Mouse (Mus musculus): Measurements from ENCODE around the gene Rapgef2. TPM values are rescaled to one million over a fixed set of nuclear protein-coding genes. Genes with fewer than 3 reads are reported as not detected.

The Rapgef2 gene
- polyA plus RNA-seq, 1 experiment from 2014 or later: 10.7 TPM

DNA sequence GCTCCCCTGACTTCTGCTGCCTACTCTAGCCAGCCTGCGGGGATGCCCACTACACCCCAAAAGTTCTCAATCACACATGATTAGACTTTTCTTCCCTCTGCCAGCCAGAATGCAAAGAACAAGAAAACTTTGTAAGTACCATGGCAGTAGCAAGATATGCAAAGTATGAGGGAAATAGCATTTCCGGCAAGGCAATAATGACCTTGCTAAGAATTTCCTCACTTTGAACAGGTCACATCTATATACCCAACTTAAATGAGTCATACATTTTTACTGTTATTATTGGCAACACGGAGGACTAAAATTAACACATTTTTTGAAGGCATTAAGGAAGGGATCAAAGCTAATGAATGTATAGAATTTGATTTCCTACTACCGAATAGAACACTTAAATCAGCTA, 13.4 kb downstream of the Rapgef2 start:
- Histone ChIP-seq H3K27ac (ENCODE audit: low read length) (no peak overlapping the region), H3K9me3 (ENCODE audit: control insufficient read depth, low read depth, low read length) (no peaks in the 10 kb centered on the region), H3K27me3 (ENCODE audit: control insufficient read depth, insufficient read depth, low read length) (no peaks in the 10 kb centered on the region), H3K4me3 (ENCODE audit: low read depth, low read length) (no peak overlapping the region), H3K36me3 (ENCODE audit: control insufficient read depth, insufficient read depth, low read length) (no peaks in the 10 kb centered on the region), H3K4me1 (ENCODE audit: control insufficient read depth, insufficient read depth, low read length) (0 out of 2 replicates have a peak, but pooled peaks cover 3% of the 10 kb centered on the region), H3K9ac (replicated peaks; ENCODE audit: low read depth, low read length) (no peak overlapping the region), H3K4me2 (replicated peaks; ENCODE audit: low read depth, low read length) (no peak overlapping the region)
- WGBS: 77% methylated on average over 4 of the region's 4 CpGs
- ATAC-seq (ENCODE audit: insufficient number of reproducible peaks, insufficient read depth, low FRiP score, low read depth): no peak

DNA sequence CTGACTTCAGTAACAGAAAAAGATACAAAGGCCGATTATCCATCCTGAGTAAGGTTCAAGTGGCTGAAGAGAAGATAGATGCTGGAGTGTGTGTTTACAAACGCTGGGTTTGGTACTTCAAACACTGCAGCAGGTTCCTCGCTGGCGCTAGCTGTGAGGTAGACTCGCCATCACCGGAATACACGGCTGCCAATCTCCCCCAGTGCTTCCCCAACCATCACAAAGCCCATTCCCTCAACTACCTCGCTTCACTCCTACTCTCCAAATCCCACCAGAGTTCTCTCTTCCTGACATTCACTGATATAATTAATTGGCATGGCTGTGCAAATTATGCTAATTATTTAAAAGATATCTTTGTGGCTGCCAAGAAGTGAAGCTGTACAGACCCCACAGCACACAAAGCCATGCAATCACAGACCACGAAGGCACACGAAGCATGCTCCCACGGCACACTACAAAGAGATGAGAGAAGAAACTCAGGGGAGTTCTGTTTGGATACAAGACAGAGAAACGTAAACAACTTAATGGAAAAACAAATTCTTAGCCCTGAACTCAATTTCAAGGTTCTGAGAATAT, 15.2 kb downstream of the Rapgef2 start:
- Histone ChIP-seq H3K4me1 (ENCODE audit: control insufficient read depth, insufficient read depth, low read length) (0 out of 2 replicates have a peak, but pooled peaks cover under 1% of the 10 kb centered on the region), H3K27ac (ENCODE audit: low read length) (no peak overlapping the region), H3K4me2 (replicated peaks; ENCODE audit: low read depth, low read length) (no peak overlapping the region), H3K36me3 (ENCODE audit: control insufficient read depth, insufficient read depth, low read length) (no peaks in the 10 kb centered on the region), H3K4me3 (ENCODE audit: low read depth, low read length) (no peak overlapping the region), H3K9ac (replicated peaks; ENCODE audit: low read depth, low read length) (no peak overlapping the region), H3K9me3 (ENCODE audit: control insufficient read depth, low read depth, low read length) (no peaks in the 10 kb centered on the region), H3K27me3 (ENCODE audit: control insufficient read depth, insufficient read depth, low read length) (no peaks in the 10 kb centered on the region)
- WGBS: 53% methylated on average over 12 of the region's 12 CpGs
- ATAC-seq (ENCODE audit: insufficient number of reproducible peaks, insufficient read depth, low FRiP score, low read depth): no peak

DNA sequence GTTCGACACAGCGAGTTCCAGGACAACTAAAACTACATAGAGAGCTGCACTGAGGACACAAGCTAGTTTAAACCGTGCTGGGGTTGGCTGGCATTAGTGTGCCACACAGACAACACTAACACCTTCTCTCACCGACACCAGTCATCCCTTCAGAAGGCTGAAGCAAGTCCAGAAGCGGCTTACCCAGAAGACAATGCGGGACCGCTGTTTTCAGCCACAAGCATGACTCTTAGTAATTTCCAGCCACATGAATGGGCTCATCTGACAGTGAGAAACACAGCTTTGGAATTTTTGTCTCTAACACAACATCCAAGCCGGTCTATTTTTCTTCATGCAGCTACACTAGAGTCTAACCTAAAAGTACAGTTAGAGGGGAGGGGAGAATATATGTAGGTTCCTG, 16.4 kb downstream of the Rapgef2 start:
- no peaks in the 10 kb centered on the region for H3K9me3 ChIP-seq (ENCODE audit: control insufficient read depth, low read depth, low read length)
- H3K4me2 ChIP-seq (replicated peaks; ENCODE audit: low read depth, low read length): no peak overlapping the region
- no peak overlapping the region for H3K9ac ChIP-seq (replicated peaks; ENCODE audit: low read depth, low read length)
- H3K4me1 ChIP-seq (ENCODE audit: control insufficient read depth, insufficient read depth, low read length): no peaks in the 10 kb centered on the region
- no peaks in the 10 kb centered on the region for H3K27me3 ChIP-seq (ENCODE audit: control insufficient read depth, insufficient read depth, low read length)
- no peaks in the 10 kb centered on the region for H3K36me3 ChIP-seq (ENCODE audit: control insufficient read depth, insufficient read depth, low read length)
- no peak for ATAC-seq (ENCODE audit: insufficient number of reproducible peaks, insufficient read depth, low FRiP score, low read depth)
- 89% methylated on average over 8 of the region's 8 CpGs for WGBS
- no peak overlapping the region for H3K4me3 ChIP-seq (ENCODE audit: low read depth, low read length)
- no peak overlapping the region for H3K27ac ChIP-seq (ENCODE audit: low read length)

DNA sequence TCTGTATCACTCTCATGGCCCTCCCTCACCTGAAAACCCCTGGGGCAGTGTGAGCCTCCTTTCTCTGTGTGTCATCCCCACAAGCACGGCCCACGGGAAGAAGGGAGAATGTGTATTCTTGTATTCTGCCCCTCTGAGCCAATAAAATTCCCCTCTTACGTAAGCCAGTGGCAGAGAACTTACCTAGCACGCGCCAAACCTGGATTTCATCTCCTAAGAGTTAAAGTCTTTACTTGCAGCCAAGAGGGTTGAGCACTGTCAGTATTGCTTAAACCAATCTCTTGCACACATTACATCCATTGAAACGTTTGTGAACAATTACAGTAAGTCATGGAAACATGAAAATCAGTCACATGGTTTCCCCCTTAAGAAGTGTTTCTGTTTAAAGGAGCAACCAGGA, 19.3 kb downstream of the Rapgef2 start:
- no peak for ATAC-seq (ENCODE audit: insufficient number of reproducible peaks, insufficient read depth, low FRiP score, low read depth)
- Histone ChIP-seq H3K4me2 (replicated peaks; ENCODE audit: low read depth, low read length) (no peak overlapping the region), H3K9me3 (ENCODE audit: control insufficient read depth, low read depth, low read length) (no peaks in the 10 kb centered on the region), H3K4me3 (ENCODE audit: low read depth, low read length) (no peak overlapping the region), H3K36me3 (ENCODE audit: control insufficient read depth, insufficient read depth, low read length) (no peaks in the 10 kb centered on the region), H3K4me1 (ENCODE audit: control insufficient read depth, insufficient read depth, low read length) (no peaks in the 10 kb centered on the region), H3K27ac (ENCODE audit: low read length) (no peak overlapping the region), H3K9ac (replicated peaks; ENCODE audit: low read depth, low read length) (no peak overlapping the region), H3K27me3 (ENCODE audit: control insufficient read depth, insufficient read depth, low read length) (no peaks in the 10 kb centered on the region)
- WGBS: 80% methylated on average over 6 of the region's 6 CpGs

DNA sequence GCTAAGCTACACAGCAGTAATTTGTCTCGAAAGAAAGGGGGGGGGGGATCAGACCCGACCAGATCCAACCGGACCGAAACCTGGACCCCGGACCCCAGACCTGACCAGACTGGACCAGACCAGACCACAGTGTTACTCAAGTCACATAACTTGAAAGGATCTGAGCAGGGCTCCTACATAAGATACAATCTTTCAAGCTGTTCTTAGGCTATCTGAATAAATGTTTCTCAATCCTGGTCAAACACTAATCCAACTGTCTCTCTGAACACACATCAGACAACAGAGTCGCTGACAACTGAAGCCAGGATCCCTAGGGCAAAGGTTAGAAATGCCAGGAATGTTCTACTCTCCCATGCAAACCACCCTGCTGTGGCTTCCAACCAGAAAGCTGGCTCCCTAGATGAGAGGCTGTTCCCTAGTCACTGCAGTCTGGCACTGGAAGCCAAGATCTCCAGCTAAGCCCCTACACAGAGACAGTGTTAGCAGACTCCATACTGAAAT, 24.5 kb downstream of the Rapgef2 start:
- ATAC-seq (ENCODE audit: insufficient number of reproducible peaks, insufficient read depth, low FRiP score, low read depth): no peak
- Histone ChIP-seq H3K4me1 (ENCODE audit: control insufficient read depth, insufficient read depth, low read length) (no peaks in the 10 kb centered on the region), H3K4me2 (replicated peaks; ENCODE audit: low read depth, low read length) (no peak overlapping the region), H3K27me3 (ENCODE audit: control insufficient read depth, insufficient read depth, low read length) (no peaks in the 10 kb centered on the region), H3K27ac (ENCODE audit: low read length) (no peak overlapping the region), H3K36me3 (ENCODE audit: control insufficient read depth, insufficient read depth, low read length) (no peaks in the 10 kb centered on the region), H3K9ac (replicated peaks; ENCODE audit: low read depth, low read length) (no peak overlapping the region), H3K4me3 (ENCODE audit: low read depth, low read length) (no peak overlapping the region), H3K9me3 (ENCODE audit: control insufficient read depth, low read depth, low read length) (no peaks in the 10 kb centered on the region)
- 67% methylated on average over 6 of the region's 6 CpGs for WGBS

DNA sequence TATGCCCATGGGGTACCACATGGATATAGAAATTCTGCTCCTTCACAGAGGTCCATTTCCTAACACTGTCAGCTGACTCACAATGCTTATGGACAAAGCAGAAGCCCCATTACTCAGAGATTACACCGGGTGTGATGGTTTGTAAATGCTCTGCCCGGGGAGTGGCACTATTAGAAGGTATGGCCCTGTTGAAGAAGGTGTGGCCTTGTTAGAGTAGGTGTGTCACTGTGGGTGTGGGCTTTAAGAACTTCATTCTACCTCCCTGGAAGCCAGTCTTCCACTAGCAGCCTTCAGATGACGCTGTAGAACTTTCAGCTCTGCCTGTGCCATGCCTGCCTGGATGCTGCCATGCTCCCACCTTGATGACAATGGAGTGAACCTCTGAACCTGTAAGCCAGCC, 32.3 kb downstream of the Rapgef2 start:
- ATAC-seq (ENCODE audit: insufficient number of reproducible peaks, insufficient read depth, low FRiP score, low read depth): no peak
- Histone ChIP-seq H3K9ac (replicated peaks; ENCODE audit: low read depth, low read length) (no peak overlapping the region), H3K4me1 (ENCODE audit: control insufficient read depth, insufficient read depth, low read length) (no peaks in the 10 kb centered on the region), H3K4me2 (replicated peaks; ENCODE audit: low read depth, low read length) (no peak overlapping the region), H3K4me3 (ENCODE audit: low read depth, low read length) (no peak overlapping the region), H3K27me3 (ENCODE audit: control insufficient read depth, insufficient read depth, low read length) (no peaks in the 10 kb centered on the region), H3K36me3 (ENCODE audit: control insufficient read depth, insufficient read depth, low read length) (no peaks in the 10 kb centered on the region), H3K27ac (ENCODE audit: low read length) (no peak overlapping the region), H3K9me3 (ENCODE audit: control insufficient read depth, low read depth, low read length) (no peaks in the 10 kb centered on the region; the same call in 1 of the 2 replicates)
- 78% methylated on average over 3 of the region's 3 CpGs for WGBS

DNA sequence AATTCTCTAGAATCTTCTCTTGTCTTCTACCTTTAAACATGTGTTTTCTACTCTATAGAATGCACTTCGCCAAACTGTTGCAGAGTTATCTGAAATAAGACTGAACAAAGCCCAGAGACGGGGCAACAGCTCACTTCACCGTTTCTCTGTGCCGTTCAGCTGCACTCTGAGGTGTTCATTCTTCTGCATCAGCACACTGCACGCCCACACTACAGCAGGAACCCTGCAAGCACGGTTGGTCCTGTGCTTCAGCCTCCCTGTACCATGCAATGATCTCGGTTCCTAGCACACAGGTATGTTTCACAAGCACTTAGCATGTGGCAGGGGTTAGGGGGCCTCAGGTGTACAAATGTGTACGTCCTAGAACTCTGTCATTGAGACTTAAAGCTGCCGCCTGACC, 32.9 kb downstream of the Rapgef2 start:
- Histone ChIP-seq H3K9ac (replicated peaks; ENCODE audit: low read depth, low read length) (no peak overlapping the region), H3K27me3 (ENCODE audit: control insufficient read depth, insufficient read depth, low read length) (no peaks in the 10 kb centered on the region), H3K4me2 (replicated peaks; ENCODE audit: low read depth, low read length) (no peak overlapping the region), H3K27ac (ENCODE audit: low read length) (no peak overlapping the region), H3K9me3 (ENCODE audit: control insufficient read depth, low read depth, low read length) (no peaks in the 10 kb centered on the region; the same call in 1 of the 2 replicates), H3K4me3 (ENCODE audit: low read depth, low read length) (no peak overlapping the region), H3K36me3 (ENCODE audit: control insufficient read depth, insufficient read depth, low read length) (no peaks in the 10 kb centered on the region), H3K4me1 (ENCODE audit: control insufficient read depth, insufficient read depth, low read length) (no peaks in the 10 kb centered on the region)
- ATAC-seq (ENCODE audit: insufficient number of reproducible peaks, insufficient read depth, low FRiP score, low read depth): no peak
- 69% methylated on average over 9 of the region's 9 CpGs for WGBS

DNA sequence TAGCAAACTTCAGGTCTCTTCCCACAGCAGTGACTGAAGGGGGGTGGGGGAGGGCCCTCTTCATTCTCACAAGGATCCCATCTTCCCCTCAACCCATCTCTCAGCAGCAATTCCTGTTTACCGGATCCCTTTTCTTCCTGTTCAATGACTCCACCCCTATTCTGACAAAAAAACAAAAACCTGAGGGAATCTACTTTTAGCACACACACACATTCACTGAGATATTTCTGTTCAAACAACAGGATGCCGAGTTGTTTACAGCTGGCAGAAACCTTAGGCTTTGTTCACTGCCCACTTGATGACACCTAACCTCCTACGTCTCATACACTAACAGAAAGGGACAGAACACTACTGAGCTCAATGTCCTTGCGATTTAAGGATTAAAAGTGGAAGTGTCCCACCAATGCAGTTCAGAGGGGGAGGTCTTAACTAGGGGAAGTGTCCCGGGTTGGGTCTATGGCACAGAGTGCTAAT, 33.4 kb downstream of the Rapgef2 start:
- H3K9me3 ChIP-seq (ENCODE audit: control insufficient read depth, low read depth, low read length): no peaks in the 10 kb centered on the region; the same call in 1 of the 2 replicates
- no peak overlapping the region for H3K9ac ChIP-seq (replicated peaks; ENCODE audit: low read depth, low read length)
- 58% methylated on average over 5 of the region's 5 CpGs for WGBS
- H3K4me2 ChIP-seq (replicated peaks; ENCODE audit: low read depth, low read length): no peak overlapping the region
- no peak overlapping the region for H3K27ac ChIP-seq (ENCODE audit: low read length)
- no peaks in the 10 kb centered on the region for H3K27me3 ChIP-seq (ENCODE audit: control insufficient read depth, insufficient read depth, low read length)
- no peak overlapping the region for H3K4me3 ChIP-seq (ENCODE audit: low read depth, low read length)
- ATAC-seq (ENCODE audit: insufficient number of reproducible peaks, insufficient read depth, low FRiP score, low read depth): no peak
- no peaks in the 10 kb centered on the region for H3K4me1 ChIP-seq (ENCODE audit: control insufficient read depth, insufficient read depth, low read length)
- no peaks in the 10 kb centered on the region for H3K36me3 ChIP-seq (ENCODE audit: control insufficient read depth, insufficient read depth, low read length)

DNA sequence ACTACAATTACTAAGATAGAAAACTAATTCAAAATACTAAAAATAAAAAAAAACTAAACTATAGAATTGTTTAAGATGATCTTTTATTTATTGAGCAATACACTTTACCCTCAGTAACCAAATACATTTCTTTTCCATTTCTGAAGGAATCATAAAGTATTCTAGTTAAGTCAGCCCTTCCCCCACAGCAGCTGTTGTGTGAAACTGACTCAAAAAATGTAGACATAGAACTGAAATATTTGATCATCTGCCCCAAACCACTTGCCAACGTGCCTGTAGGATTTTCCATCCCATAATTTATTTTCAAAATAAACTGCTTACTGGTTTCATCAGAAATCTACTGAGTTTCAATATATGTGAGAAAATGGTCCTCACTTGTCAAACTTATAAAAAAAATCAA, 36.4 kb downstream of the Rapgef2 start:
- no peak overlapping the region for H3K9ac ChIP-seq (replicated peaks; ENCODE audit: low read depth, low read length)
- H3K4me1 ChIP-seq (ENCODE audit: control insufficient read depth, insufficient read depth, low read length): peaks cover 10% of the 10 kb centered on the region; the same call in 1 of the 2 replicates
- H3K27ac ChIP-seq (ENCODE audit: low read length): no peak overlapping the region
- H3K36me3 ChIP-seq (ENCODE audit: control insufficient read depth, insufficient read depth, low read length): no peaks in the 10 kb centered on the region
- 33% methylated on average over 1 of the region's 1 CpGs for WGBS
- no peaks in the 10 kb centered on the region for H3K27me3 ChIP-seq (ENCODE audit: control insufficient read depth, insufficient read depth, low read length)
- H3K9me3 ChIP-seq (ENCODE audit: control insufficient read depth, low read depth, low read length): no peaks in the 10 kb centered on the region; the same call in 1 of the 2 replicates
- H3K4me3 ChIP-seq (ENCODE audit: low read depth, low read length): no peak overlapping the region
- ATAC-seq (ENCODE audit: insufficient number of reproducible peaks, insufficient read depth, low FRiP score, low read depth): no peak
- H3K4me2 ChIP-seq (replicated peaks; ENCODE audit: low read depth, low read length): no peak overlapping the region
